ENCODE assay signal across 8 mouse cellular contexts in the genomic region with DNA sequence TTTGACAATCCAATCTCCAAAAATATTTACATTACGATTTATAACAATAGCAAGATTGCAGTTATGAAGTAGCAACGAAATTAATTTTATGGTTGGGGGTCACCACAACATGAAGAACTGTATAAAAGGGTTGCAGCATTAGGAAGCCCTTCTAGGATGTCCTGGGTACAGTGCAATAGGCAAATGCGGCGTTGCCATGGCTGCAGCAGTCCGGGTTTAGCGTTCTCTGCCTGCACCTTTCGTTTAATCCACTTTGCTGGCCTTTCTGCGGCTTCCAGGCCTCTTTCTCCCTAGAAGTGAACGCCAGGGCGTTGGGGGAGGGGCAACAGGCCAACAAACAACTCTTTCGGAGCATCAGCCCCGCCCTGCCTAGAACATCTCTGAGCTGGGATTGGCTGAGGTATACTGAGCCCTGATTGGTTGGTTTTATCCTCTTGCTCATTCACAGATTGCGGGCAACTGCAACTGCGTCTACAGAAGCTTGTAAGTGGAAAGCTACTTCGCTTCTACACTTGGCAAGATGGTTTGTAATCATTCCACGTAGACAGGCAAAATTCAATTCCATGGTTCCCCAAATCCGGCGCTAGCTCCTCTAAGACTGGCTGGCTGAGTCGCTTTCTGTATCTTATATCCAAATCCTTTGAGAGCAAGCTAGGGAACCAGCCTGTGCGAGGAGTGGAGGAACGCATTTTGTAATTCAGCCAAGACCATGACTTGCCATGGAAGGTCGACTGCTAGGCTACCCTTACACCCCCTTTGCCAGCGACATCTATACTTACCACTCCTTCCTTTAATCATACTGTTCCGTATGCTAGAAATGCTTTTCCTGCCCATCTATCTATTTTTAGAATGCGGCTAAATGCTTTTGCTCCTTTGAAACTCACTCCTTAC. TPM values are rescaled to one million over a fixed set of nuclear protein-coding genes. Genes with fewer than 3 reads are reported as not detected.
A peak's percentile ranks its signal among the peaks of the same experiment; 100 is the strongest.
DNase-seq lines count a peak whose midpoint lies in the region; ATAC-seq and TF ChIP-seq lines count a peak whose summit lies in the region.

No protein-coding gene starts in this region.

- peak; percentile 55; the same call in 1 of the 2 replicates for TF ChIP-seq POLR2A in cerebellum, adult 2 months (IDR thresholded peaks at IDR 0.05; ENCODE audit: borderline replicate concordance, insufficient read depth, low read length)

- 5% methylated on average over 25 of the region's 25 CpGs for WGBS in cerebellum, adult 2 months
- WGBS in forebrain, postnatal 0 days = 5% methylated on average over 25 of the region's 25 CpGs
- 8% methylated on average over 25 of the region's 25 CpGs for WGBS in liver, embryonic 16.5 days (ENCODE audit: insufficient replicate concordance)
- 8% methylated on average over 25 of the region's 25 CpGs for WGBS in neural tube, embryonic 12.5 days
- WGBS in stomach, embryonic 16.5 days = 6% methylated on average over 25 of the region's 25 CpGs

- H3K36me3 ChIP-seq in forebrain, postnatal 0 days (ENCODE audit: insufficient read depth) = peaks cover 16% of the 10 kb centered on the region
- H3K36me3 ChIP-seq in liver, embryonic 16.5 days (ENCODE audit: control insufficient read depth, insufficient read depth) = peaks cover 2% of the 10 kb centered on the region
- H3K36me3 ChIP-seq in neural tube, embryonic 12.5 days = peaks cover 23% of the 10 kb centered on the region
- no peaks in the 10 kb centered on the region for H3K36me3 ChIP-seq in stomach, embryonic 16.5 days (ENCODE audit: control insufficient read depth, insufficient read depth, low read length)

- no peak overlapping the region; the same call in 1 of the 2 replicates for H3K9ac ChIP-seq in forebrain, postnatal 0 days
- H3K9ac ChIP-seq in liver, embryonic 16.5 days (ENCODE audit: low read depth, low read length) = no peak overlapping the region
- H3K9ac ChIP-seq in neural tube, embryonic 12.5 days = peak overlapping the region; percentile 51
- peak overlapping the region; percentile 47 for H3K9ac ChIP-seq in stomach, embryonic 16.5 days (ENCODE audit: low read length)

- DNase-seq in ES-CJ7 (ENCODE audit: low read depth, low spot score) = peak; percentile 97
- peak; percentile 94 to 97 for DNase-seq in cerebellum, adult 2 months
- DNase-seq in forebrain, postnatal 0 days = peak; percentile 94
- DNase-seq in heart, postnatal 36 days = peak; percentile 85 to 87
- peak; percentile 92 for DNase-seq in layer of hippocampus, adult 11-12 months (ENCODE audit: low spot score)

- intact Hi-C loops in heart, postnatal 36 days (cut with DNase I) = no loop called here

- no peaks in the 10 kb centered on the region for H3K9me3 ChIP-seq in forebrain, postnatal 0 days (ENCODE audit: low read length)
- H3K9me3 ChIP-seq in liver, embryonic 16.5 days (replicated peaks; ENCODE audit: control insufficient read depth, low read length) = no peaks in the 10 kb centered on the region; the same call in 1 of the 2 replicates
- H3K9me3 ChIP-seq in neural tube, embryonic 12.5 days = no peaks in the 10 kb centered on the region
- H3K9me3 ChIP-seq in stomach, embryonic 16.5 days (replicated peaks; ENCODE audit: control insufficient read depth, low read length) = no peaks in the 10 kb centered on the region

- peak overlapping the region; percentile 40; the same call in 1 of the 2 replicates for H3K27ac ChIP-seq in cerebellum, adult 2 months (ENCODE audit: insufficient read depth, low read length)
- peak overlapping the region; percentile 55 for H3K27ac ChIP-seq in forebrain, postnatal 0 days (ENCODE audit: low read depth, low read length)
- H3K27ac ChIP-seq in liver, embryonic 16.5 days (ENCODE audit: low read length) = no peak overlapping the region
- peak overlapping the region; percentile 1; the same call in 1 of the 2 replicates for H3K27ac ChIP-seq in neural tube, embryonic 12.5 days
- H3K27ac ChIP-seq in stomach, embryonic 16.5 days (ENCODE audit: low read length) = peak overlapping the region; percentile 70

- no peaks in the 10 kb centered on the region for H3K4me1 ChIP-seq in cerebellum, adult 2 months (ENCODE audit: control insufficient read depth, insufficient read depth, low read length)
- H3K4me1 ChIP-seq in forebrain, postnatal 0 days (ENCODE audit: insufficient read depth) = peaks cover 6% of the 10 kb centered on the region; the same call in 1 of the 2 replicates
- H3K4me1 ChIP-seq in liver, embryonic 16.5 days (ENCODE audit: control insufficient read depth, low read depth, low read length) = peaks cover 8% of the 10 kb centered on the region
- H3K4me1 ChIP-seq in neural tube, embryonic 12.5 days = peaks cover 14% of the 10 kb centered on the region
- peaks cover 4% of the 10 kb centered on the region; the same call in 1 of the 2 replicates for H3K4me1 ChIP-seq in stomach, embryonic 16.5 days (ENCODE audit: control insufficient read depth, insufficient read depth, low read length)

- peak overlapping the region; percentile 55 for H3K4me2 ChIP-seq in forebrain, postnatal 0 days (ENCODE audit: low read depth)
- H3K4me2 ChIP-seq in liver, embryonic 16.5 days (ENCODE audit: low read depth, low read length) = peak overlapping the region; percentile 56
- H3K4me2 ChIP-seq in neural tube, embryonic 12.5 days (replicated peaks) = peak overlapping the region; percentile 67
- H3K4me2 ChIP-seq in stomach, embryonic 16.5 days (ENCODE audit: low read depth, low read length) = peak overlapping the region; percentile 74

- H3K27me3 ChIP-seq in cerebellum, adult 2 months (ENCODE audit: control insufficient read depth, insufficient read depth, low read length) = no peaks in the 10 kb centered on the region
- no peaks in the 10 kb centered on the region for H3K27me3 ChIP-seq in forebrain, postnatal 0 days (ENCODE audit: insufficient read depth, low read length)
- peaks cover 3% of the 10 kb centered on the region; the same call in 1 of the 2 replicates for H3K27me3 ChIP-seq in liver, embryonic 16.5 days (ENCODE audit: control insufficient read depth, insufficient read depth, low read depth, low read length)
- no peaks in the 10 kb centered on the region for H3K27me3 ChIP-seq in neural tube, embryonic 12.5 days (replicated peaks)
- H3K27me3 ChIP-seq in stomach, embryonic 16.5 days (ENCODE audit: control insufficient read depth, insufficient read depth, low read length) = no peaks in the 10 kb centered on the region

- TF ChIP-seq CTCF in cerebellum, adult 2 months (IDR thresholded peaks at IDR 0.05; ENCODE audit: borderline replicate concordance, insufficient read depth, low read depth, low read length) = no peak
- no peak for TF ChIP-seq CTCF in forebrain, postnatal 0 days (IDR thresholded peaks at IDR 0.05; ENCODE audit: low read depth)

- peak; percentile 100 for ATAC-seq in forebrain, postnatal 0 days
- peak; percentile 94 for ATAC-seq in liver, embryonic 16.5 days (ENCODE audit: low read depth)
- ATAC-seq in neural tube, embryonic 12.5 days (ENCODE audit: low FRiP score, low read depth) = peak; percentile 96
- peak; percentile 97 for ATAC-seq in stomach, embryonic 16.5 days (ENCODE audit: insufficient read depth, low FRiP score)

- H3K4me3 ChIP-seq in cerebellum, adult 2 months (replicated peaks; ENCODE audit: insufficient read depth, low read depth, low read length) = peak overlapping the region; percentile 61
- H3K4me3 ChIP-seq in forebrain, postnatal 0 days (ENCODE audit: low read depth, low read length) = peak overlapping the region; percentile 30
- 0 out of 2 replicates have a peak overlapping the region, but pooled peaks have one; percentile 27 for H3K4me3 ChIP-seq in liver, embryonic 16.5 days (ENCODE audit: low read depth, low read length)
- peak overlapping the region; percentile 29 for H3K4me3 ChIP-seq in neural tube, embryonic 12.5 days
- peak overlapping the region; percentile 29 for H3K4me3 ChIP-seq in stomach, embryonic 16.5 days (replicated peaks; ENCODE audit: low read length)

RNA-seq across cellular contexts. Expression of a gene that starts 10.9 kb away (rescaled TPM):
- 41.6 and 42.0 TPM in 2 replicates for polyA plus RNA-seq in cerebellum, adult 2 months (2012; rRNA removed)
- total RNA-seq in forebrain, postnatal 0 days (2014; rRNA removed) = 28.9 and 34.7 TPM in 2 replicates
- 22.0 and 34.6 TPM in 2 replicates for polyA plus RNA-seq in forebrain, postnatal 0 days (2015; fragmentation: Nextera tagmentation; extraction: Ambion mirVana)
- 10 to 100 TPM; 47.9 to 54.2 TPM for total RNA-seq in heart, postnatal 36 days (2021)
- 0.33 and 0.57 TPM in 2 replicates for polyA plus RNA-seq in liver, embryonic 16.5 days (2015; fragmentation: Nextera tagmentation; extraction: Ambion mirVana)
- 50.2 and 50.7 TPM in 2 replicates for polyA plus RNA-seq in neural tube, embryonic 12.5 days (2016; fragmentation: Nextera tagmentation; extraction: Ambion mirVana)
- 11.3 and 11.5 TPM in 2 replicates for polyA plus RNA-seq in stomach, embryonic 16.5 days (2015; fragmentation: Nextera tagmentation; extraction: Ambion mirVana)

RNA-seq across cellular contexts. Expression of a gene that starts 18.9 kb away (rescaled TPM):
- polyA plus RNA-seq in cerebellum, adult 2 months (2012; rRNA removed) = 29.6 and 30.2 TPM in 2 replicates
- 33.0 and 43.7 TPM in 2 replicates for total RNA-seq in forebrain, postnatal 0 days (2014; rRNA removed)
- polyA plus RNA-seq in forebrain, postnatal 0 days (2015; fragmentation: Nextera tagmentation; extraction: Ambion mirVana) = 28.0 and 34.6 TPM in 2 replicates
- total RNA-seq in heart, postnatal 36 days (2021) = 10 to 100 TPM; 45.0 to 46.7 TPM
- polyA plus RNA-seq in liver, embryonic 16.5 days (2015; fragmentation: Nextera tagmentation; extraction: Ambion mirVana) = 7.3 and 7.7 TPM in 2 replicates
- 73.9 and 84.7 TPM in 2 replicates for polyA plus RNA-seq in neural tube, embryonic 12.5 days (2016; fragmentation: Nextera tagmentation; extraction: Ambion mirVana)
- 28.5 and 30.5 TPM in 2 replicates for polyA plus RNA-seq in stomach, embryonic 16.5 days (2015; fragmentation: Nextera tagmentation; extraction: Ambion mirVana)

RNA-seq across cellular contexts. Expression of a gene that starts 39.8 kb away (rescaled TPM):
- 350 and 367 TPM in 2 replicates for polyA plus RNA-seq in cerebellum, adult 2 months (2012; rRNA removed)
- 282 and 390 TPM in 2 replicates for total RNA-seq in forebrain, postnatal 0 days (2014; rRNA removed)
- 103 and 121 TPM in 2 replicates for polyA plus RNA-seq in forebrain, postnatal 0 days (2015; fragmentation: Nextera tagmentation; extraction: Ambion mirVana)
- total RNA-seq in heart, postnatal 36 days (2021) = 10 to 100 TPM; 80.2 to 99.7 TPM
- 101 and 102 TPM in 2 replicates for polyA plus RNA-seq in liver, embryonic 16.5 days (2015; fragmentation: Nextera tagmentation; extraction: Ambion mirVana)
- polyA plus RNA-seq in neural tube, embryonic 12.5 days (2016; fragmentation: Nextera tagmentation; extraction: Ambion mirVana) = 446 and 488 TPM in 2 replicates
- 188 and 201 TPM in 2 replicates for polyA plus RNA-seq in stomach, embryonic 16.5 days (2015; fragmentation: Nextera tagmentation; extraction: Ambion mirVana)

Comparison
In these comparisons a context has a peak if more than half of its experiments do, and no peak if none do; other contexts are left out.
1. H3K9ac ChIP-seq: peak in neural tube, embryonic 12.5 days (single experiment) and stomach, embryonic 16.5 days (single experiment); none in forebrain, postnatal 0 days (single experiment) and liver, embryonic 16.5 days (single experiment).
2. Peak in every context shown above with its lines, with median percentiles within 50 percentile points of each other: DNase-seq, H3K4me3 ChIP-seq, ATAC-seq and H3K4me2 ChIP-seq.